Mouse (Mus musculus): ENCODE data around the gene Alpl. TPM values are rescaled to one million over a fixed set of nuclear protein-coding genes. Genes with fewer than 3 reads are reported as not detected.

The Alpl gene
- polyA plus RNA-seq, 1 experiment from 2014 or later, result 5.1 TPM

DNA sequence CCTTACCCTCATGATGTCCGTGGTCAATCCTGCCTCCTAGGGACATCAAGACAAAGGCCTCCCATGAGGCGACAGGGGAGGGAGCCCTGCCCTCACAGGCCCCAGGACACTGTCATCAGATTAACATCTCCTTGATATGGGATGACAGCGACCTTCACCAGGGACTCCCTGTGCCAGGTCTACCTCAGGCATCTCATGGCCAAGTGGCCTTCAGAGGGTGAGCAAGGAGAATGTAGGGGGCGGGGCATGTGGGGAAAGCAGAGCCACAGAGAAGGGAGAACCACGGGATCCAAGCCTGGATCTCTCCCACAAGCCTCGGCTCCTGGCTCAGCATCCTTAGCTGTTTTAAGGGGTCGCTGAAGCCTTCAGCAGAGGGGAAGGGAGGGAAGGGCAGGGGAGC, 52.4 kb downstream of the Alpl start:
- no peak overlapping the region for H3K4me3 ChIP-seq
- WGBS, result 73% methylated on average over 7 of the region's 7 CpGs
- H3K9me3 ChIP-seq (replicated peaks), result no peaks in the 10 kb centered on the region
- H3K27me3 ChIP-seq (ENCODE audit: low read depth, poor library complexity, severe bottlenecking), result no peaks in the 10 kb centered on the region
- H3K27ac ChIP-seq, result no peak overlapping the region
- DNase-seq (ENCODE audit: low spot score), result no peak
- peaks cover 11% of the 10 kb centered on the region for H3K4me1 ChIP-seq
- no peaks in the 10 kb centered on the region for H3K36me3 ChIP-seq

DNA sequence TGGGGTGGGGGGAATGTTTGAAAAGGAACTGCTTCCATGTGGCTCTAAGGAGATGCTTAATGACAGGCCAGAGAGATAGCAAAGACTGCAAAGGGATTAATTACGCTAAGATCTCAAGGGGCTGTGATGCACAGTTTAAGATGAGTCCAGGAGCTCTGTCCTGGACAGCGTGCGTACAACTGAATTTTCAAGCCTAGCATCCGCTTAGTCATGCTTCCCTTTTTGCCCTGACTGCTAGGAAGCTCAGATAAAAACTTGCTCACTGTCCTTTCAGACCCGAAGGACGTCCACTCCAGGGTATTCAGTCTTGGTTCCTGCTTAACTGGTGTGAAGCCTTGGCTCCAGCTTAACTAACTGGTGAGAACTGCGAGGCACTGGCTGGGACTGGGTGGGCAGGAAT, 55.8 kb downstream of the Alpl start:
- DNase-seq (ENCODE audit: low spot score), result no peak
- H3K27ac ChIP-seq, result no peak overlapping the region
- no peak overlapping the region for H3K4me3 ChIP-seq
- no peaks in the 10 kb centered on the region for H3K36me3 ChIP-seq
- no peaks in the 10 kb centered on the region for H3K27me3 ChIP-seq (ENCODE audit: low read depth, poor library complexity, severe bottlenecking)
- peaks cover 23% of the 10 kb centered on the region for H3K4me1 ChIP-seq
- H3K9me3 ChIP-seq (replicated peaks), result no peaks in the 10 kb centered on the region
- WGBS, result 90% methylated on average over 7 of the region's 7 CpGs

DNA sequence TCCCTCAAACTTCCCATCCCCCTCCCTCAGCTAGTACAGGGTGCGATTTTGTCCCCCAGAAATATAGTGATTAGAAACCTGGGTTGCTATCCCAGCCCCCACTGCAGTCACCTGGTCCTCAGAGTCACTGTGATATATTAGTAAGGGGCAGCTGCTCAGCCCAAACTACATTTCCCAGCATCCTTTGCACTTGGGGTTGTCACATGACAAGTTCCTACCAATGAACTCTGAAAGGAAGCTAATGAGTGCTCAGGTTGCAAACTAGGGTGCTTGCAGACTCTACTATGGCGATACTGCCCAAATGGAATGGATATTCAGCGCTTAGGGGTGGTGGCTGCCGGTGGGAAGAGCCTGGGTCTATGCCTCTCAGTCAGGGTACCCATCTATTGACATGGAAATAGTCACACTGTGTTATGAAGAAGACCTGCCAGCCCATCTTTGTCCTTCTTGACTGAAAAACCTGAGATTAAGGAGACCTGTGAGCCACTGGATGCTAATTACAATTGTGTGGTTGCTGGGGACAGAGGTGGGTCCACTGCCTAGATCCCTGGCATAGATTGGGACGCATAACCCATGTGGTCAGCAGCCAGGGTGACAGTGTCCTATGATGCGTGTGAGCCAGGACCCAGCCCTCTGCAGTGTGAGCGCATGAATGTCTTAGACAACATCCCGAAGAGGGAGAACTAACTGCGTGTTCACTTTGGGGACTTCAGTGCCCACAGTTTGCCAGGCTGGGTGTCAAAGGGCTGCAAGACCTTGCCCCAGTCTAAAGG, 56.8 kb downstream of the Alpl start:
- no peak for DNase-seq (ENCODE audit: low spot score)
- H3K36me3 ChIP-seq, result no peaks in the 10 kb centered on the region
- no peaks in the 10 kb centered on the region for H3K9me3 ChIP-seq (replicated peaks)
- WGBS, result 51% methylated on average over 9 of the region's 9 CpGs
- peak overlapping the region; percentile 27; the same call in 1 of the 2 replicates for H3K4me3 ChIP-seq
- 0 out of 2 replicates have a peak overlapping the region, but pooled peaks have one; percentile 25 for H3K27ac ChIP-seq
- no peaks in the 10 kb centered on the region for H3K27me3 ChIP-seq (ENCODE audit: low read depth, poor library complexity, severe bottlenecking)
- H3K4me1 ChIP-seq, result peaks cover 23% of the 10 kb centered on the region

DNA sequence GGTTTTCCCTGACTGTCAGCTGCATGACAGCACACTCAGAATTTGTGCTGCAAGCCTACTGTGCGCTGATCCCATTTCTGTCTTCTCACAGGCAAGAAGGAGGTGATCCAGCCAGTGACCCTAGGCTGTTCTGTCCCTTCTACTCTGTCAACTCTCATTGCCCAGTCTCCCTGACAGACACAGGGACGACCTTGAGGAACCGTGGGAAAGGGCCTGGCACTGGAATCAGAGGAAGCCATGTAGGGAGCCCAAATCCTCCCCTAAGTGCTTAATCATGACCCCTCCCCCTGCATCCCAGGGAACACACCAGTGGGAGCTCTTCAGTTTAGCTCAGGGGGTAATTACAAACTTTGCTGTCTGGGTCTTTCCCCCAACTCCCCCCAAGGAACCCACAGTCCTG, 58.4 kb downstream of the Alpl start:
- WGBS, result 65% methylated on average over 3 of the region's 3 CpGs
- H3K27ac ChIP-seq, result no peak overlapping the region
- DNase-seq (ENCODE audit: low spot score), result no peak
- H3K9me3 ChIP-seq (replicated peaks), result no peaks in the 10 kb centered on the region
- H3K4me3 ChIP-seq, result no peak overlapping the region
- peaks cover 23% of the 10 kb centered on the region for H3K4me1 ChIP-seq
- no peaks in the 10 kb centered on the region for H3K36me3 ChIP-seq
- no peaks in the 10 kb centered on the region for H3K27me3 ChIP-seq (ENCODE audit: low read depth, poor library complexity, severe bottlenecking)

DNA sequence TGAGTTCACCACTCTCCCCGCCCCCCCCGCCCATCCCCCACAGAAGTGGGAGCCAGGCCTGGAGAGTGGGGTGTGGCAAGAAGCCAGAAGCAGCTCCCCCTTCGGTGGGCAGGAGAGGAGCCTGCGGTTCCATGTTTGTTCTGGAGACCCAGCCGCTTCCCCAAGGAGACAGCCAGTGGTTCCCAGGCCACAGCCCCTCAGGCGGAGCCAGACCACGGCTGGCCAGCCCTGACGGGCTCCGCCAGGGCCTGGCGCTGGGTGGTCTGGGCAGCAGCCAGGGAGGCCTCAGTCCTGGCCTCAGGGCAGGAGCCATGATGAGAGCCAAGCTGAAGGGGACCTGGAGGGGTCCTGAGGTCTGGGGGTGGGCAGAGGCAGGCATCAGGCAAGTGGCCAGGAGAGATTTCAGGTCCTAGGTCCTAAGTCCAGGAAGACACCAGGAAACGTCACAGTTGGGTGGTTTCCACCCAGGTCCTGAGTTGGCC, 59.9 kb downstream of the Alpl start:
- Histone ChIP-seq H3K27me3 (ENCODE audit: low read depth, poor library complexity, severe bottlenecking) (peaks cover 11% of the 10 kb centered on the region; the same call in 1 of the 2 replicates), H3K9me3 (replicated peaks) (no peaks in the 10 kb centered on the region), H3K4me3 (no peak overlapping the region), H3K27ac (peak overlapping the region; percentile 16), H3K4me1 (peaks cover 23% of the 10 kb centered on the region), H3K36me3 (no peaks in the 10 kb centered on the region)
- DNase-seq (ENCODE audit: low spot score), result no peak
- 57% methylated on average over 11 of the region's 11 CpGs for WGBS

DNA sequence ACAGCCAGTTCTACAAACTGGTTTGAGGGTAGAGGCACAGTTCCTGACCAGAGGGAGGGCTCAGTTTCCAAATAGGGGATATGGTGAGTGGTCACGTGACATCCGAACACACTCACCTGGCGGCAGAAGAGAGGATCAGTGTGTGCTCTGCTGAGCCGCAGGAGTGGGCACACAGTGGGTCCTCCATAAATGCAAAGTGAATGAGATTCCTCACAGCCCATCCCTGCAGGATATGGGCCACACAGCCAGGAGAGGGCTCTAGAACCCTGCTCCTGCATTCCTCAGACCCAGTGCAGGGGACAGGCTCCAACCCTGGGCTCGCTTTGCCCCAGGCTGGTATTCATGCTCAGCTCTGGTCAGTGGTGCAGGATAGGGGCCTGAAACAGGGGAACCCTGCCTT, 62.7 kb downstream of the Alpl start:
- peaks cover 36% of the 10 kb centered on the region for H3K27me3 ChIP-seq (ENCODE audit: low read depth, poor library complexity, severe bottlenecking)
- no peak for DNase-seq (ENCODE audit: low spot score)
- H3K4me1 ChIP-seq, result peaks cover 24% of the 10 kb centered on the region
- WGBS, result 64% methylated on average over 5 of the region's 5 CpGs
- no peak overlapping the region for H3K27ac ChIP-seq
- H3K4me3 ChIP-seq, result no peak overlapping the region
- H3K9me3 ChIP-seq (replicated peaks), result no peaks in the 10 kb centered on the region
- no peaks in the 10 kb centered on the region for H3K36me3 ChIP-seq

DNA sequence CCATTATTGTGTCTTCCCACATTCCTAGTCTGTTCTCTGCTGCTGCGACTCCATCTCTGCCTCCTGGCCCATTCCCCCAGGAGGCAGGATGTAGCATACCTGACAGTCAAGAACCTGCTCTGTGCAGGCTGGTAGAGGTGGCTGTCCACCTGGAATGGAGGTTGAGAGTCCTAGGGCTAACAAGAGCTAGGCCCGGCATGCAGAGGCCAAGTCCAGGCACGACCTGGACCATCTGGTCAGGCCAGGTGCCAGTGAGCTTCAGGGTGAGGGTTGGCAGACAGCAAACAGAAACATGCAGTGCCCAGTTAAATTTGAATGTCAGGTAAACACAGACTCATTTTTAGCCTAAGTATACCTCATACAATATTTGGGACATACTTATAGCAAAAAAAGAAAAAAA, 63.2 kb downstream of the Alpl start:
- H3K9me3 ChIP-seq (replicated peaks), result no peaks in the 10 kb centered on the region
- WGBS, result 73% methylated on average over 3 of the region's 3 CpGs
- no peak for DNase-seq (ENCODE audit: low spot score)
- no peaks in the 10 kb centered on the region for H3K36me3 ChIP-seq
- H3K4me1 ChIP-seq, result peaks cover 26% of the 10 kb centered on the region
- H3K27ac ChIP-seq, result no peak overlapping the region
- peaks cover 41% of the 10 kb centered on the region for H3K27me3 ChIP-seq (ENCODE audit: low read depth, poor library complexity, severe bottlenecking)
- no peak overlapping the region for H3K4me3 ChIP-seq

DNA sequence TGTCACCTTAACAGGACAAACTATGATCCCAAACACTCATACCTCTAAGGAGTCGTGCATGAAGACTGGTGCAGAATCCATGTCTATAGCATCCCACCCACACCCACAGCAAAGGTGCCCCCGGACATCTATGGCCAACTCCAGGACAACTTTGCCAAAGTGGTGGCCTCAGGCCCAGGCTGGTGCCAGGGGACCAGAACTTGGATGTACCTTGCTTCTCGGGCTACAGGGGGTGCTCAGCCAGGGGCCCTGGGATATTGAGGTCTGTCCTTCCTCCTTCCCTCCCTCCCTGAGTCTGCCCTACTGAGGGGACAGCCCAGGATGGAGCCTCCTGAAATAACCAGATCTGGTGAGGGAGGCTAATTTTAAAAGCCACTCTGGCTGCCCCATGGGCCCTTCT, 63.8 kb downstream of the Alpl start:
- Histone ChIP-seq H3K4me3 (no peak overlapping the region), H3K27me3 (ENCODE audit: low read depth, poor library complexity, severe bottlenecking) (peaks cover 47% of the 10 kb centered on the region), H3K9me3 (replicated peaks) (no peaks in the 10 kb centered on the region), H3K36me3 (no peaks in the 10 kb centered on the region), H3K4me1 (peaks cover 30% of the 10 kb centered on the region), H3K27ac (no peak overlapping the region)
- WGBS, result 79% methylated on average over 3 of the region's 3 CpGs
- DNase-seq (ENCODE audit: low spot score), result no peak

DNA sequence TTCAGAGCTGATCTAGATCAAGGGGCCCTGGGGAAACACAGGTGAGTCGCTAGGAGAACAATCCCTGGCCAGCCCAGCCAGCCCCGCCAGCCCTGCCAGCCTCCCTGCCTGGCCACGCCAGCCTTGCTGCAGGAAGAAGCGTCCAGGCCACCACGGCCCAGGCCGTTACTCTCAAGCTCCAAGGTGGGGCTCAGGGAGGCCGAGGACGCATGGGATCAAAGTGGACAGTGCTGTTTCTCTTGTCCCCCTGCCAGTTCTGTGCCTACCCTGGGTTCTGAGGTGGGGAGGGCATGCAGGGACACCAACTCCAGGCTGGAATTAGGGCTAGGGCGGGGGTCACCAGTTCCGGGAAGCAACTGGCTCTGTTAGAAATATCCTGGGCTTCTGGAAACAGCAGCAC, 64.3 kb downstream of the Alpl start:
- no peak for DNase-seq (ENCODE audit: low spot score)
- peaks cover 35% of the 10 kb centered on the region for H3K4me1 ChIP-seq
- peak overlapping the region; percentile 9; the same call in 1 of the 2 replicates for H3K27ac ChIP-seq
- H3K27me3 ChIP-seq (ENCODE audit: low read depth, poor library complexity, severe bottlenecking), result peaks cover 52% of the 10 kb centered on the region
- no peak overlapping the region for H3K4me3 ChIP-seq
- H3K9me3 ChIP-seq (replicated peaks), result no peaks in the 10 kb centered on the region
- H3K36me3 ChIP-seq, result no peaks in the 10 kb centered on the region
- WGBS, result 72% methylated on average over 10 of the region's 10 CpGs

DNA sequence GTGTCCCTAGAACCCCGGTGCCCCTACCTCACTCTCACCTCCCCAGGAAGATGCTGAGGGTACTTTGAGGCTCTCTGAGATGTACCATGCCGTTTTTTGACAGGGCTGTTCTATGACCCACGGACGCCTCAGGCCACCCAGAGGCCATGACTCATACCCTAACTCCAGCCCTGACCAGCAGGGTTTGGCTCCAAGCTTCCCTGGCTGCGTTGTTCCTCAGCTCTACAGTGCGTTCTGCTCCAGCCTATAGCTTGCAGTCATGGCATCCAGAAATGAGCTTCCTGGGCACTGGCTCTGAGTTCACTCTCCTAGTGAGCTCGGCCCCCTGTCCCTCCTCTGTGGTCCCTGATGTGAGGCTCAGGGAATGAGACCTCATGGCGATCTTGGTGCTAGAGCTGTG, 65.4 kb downstream of the Alpl start:
- H3K4me1 ChIP-seq, result peaks cover 33% of the 10 kb centered on the region
- H3K4me3 ChIP-seq, result no peak overlapping the region
- H3K36me3 ChIP-seq, result no peaks in the 10 kb centered on the region
- no peaks in the 10 kb centered on the region for H3K9me3 ChIP-seq (replicated peaks)
- H3K27me3 ChIP-seq (ENCODE audit: low read depth, poor library complexity, severe bottlenecking), result peaks cover 59% of the 10 kb centered on the region
- 84% methylated on average over 8 of the region's 8 CpGs for WGBS
- no peak overlapping the region for H3K27ac ChIP-seq
- no peak for DNase-seq (ENCODE audit: low spot score)

DNA sequence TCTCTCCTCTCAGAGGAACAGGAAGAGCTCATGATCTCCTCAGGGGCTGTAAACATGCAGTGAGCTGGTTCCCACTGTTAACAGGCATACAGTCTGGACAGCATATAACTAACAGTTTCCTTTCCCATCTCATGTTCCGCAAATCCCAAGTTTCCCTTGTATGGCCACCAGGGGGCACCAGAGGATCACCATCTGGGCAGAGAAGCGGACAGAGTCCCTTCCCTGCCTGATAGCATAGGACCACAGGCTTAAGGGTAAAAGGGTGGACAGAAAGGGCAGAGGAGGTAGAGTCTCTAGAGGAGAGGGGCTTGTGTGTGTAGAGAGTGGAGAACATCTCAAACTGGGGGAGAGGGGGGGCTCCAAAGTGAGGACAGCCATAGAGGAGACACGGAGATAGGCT, 66.0 kb downstream of the Alpl start:
- Histone ChIP-seq H3K36me3 (no peaks in the 10 kb centered on the region), H3K4me1 (peaks cover 36% of the 10 kb centered on the region), H3K27me3 (ENCODE audit: low read depth, poor library complexity, severe bottlenecking) (peaks cover 59% of the 10 kb centered on the region), H3K4me3 (no peak overlapping the region), H3K27ac (no peak overlapping the region), H3K9me3 (replicated peaks) (no peaks in the 10 kb centered on the region)
- DNase-seq (ENCODE audit: low spot score), result peak; percentile 97
- WGBS, result 22% methylated on average over 3 of the region's 3 CpGs

DNA sequence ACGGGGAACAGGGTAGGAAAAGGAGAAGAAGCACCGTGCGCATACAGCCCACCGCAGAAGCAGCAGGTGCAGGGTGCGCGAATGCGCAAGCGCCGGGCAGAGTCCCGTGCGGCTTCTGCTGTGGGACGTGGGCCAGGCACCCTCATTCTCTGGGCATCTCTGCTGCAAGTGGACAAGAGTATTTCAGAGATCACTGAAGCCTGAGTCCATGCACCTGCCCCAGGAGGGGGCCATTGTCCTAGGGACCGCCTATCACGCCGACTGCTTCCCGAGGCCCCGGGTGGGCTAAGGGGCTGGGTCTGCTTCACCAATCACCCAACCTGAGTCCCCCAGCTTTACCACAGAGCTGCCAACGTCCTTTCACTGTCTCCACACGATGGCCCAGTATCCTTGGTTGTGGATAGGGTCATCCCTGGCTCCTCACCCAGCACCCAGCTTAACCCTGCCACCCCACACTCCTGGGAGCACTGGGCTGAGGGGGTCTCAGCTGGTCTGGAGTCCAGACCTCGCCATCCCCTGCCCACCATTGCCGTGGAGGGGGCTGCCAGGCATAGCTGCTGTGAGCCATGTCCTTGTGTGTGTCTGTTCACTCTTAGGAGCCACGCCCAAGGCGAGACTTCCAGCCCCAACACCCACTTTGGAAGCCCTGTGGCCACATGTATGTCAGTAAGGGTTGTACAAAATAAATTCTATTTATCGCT, 66.9 kb downstream of the Alpl start:
- DNase-seq (ENCODE audit: low spot score), result no peak
- Histone ChIP-seq H3K27ac (no peak overlapping the region), H3K4me1 (peaks cover 42% of the 10 kb centered on the region), H3K9me3 (replicated peaks) (no peaks in the 10 kb centered on the region), H3K4me3 (peak overlapping the region; percentile 33), H3K27me3 (ENCODE audit: low read depth, poor library complexity, severe bottlenecking) (peaks cover 67% of the 10 kb centered on the region), H3K36me3 (no peaks in the 10 kb centered on the region)
- WGBS, result 24% methylated on average over 24 of the region's 24 CpGs

DNA sequence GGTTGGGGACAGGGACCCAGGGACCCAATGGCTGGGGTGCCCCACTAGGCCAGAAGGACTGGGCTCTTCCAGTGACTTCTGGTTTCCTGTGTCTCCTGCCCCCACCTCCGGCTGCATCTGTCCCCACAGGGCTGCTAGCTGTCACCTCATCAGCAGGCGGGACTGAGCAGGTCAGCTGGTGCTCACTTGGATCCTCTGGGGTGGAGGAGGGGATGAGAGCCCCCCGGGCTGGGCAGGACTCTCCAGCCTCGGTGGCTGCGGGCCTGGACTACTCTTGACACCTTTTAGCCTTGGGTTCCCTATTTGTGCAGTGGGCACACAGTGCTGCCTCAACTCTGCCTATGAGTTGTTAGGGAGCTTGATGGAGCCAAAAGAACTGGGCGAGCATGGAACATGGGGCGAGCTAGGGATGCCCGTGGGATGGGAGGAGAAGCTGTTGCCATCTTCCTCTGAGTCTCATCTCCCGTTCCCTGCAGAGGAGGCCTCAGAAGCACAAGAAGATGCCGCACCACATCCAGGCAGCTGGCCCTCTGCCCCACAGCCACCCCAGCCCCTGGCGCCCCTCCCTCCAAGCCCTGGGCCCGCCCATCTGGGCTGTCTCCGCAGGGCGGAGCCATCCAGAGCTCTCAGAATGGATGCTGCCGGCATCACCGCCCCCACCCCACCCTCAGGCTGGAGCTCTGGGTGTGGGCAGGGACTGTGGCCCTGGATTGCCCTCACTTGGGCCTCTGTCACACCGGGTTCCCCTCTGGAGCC, 67.6 kb downstream of the Alpl start:
- Histone ChIP-seq H3K27ac (no peak overlapping the region), H3K4me1 (peaks cover 50% of the 10 kb centered on the region), H3K36me3 (no peaks in the 10 kb centered on the region), H3K27me3 (ENCODE audit: low read depth, poor library complexity, severe bottlenecking) (peaks cover 74% of the 10 kb centered on the region), H3K9me3 (replicated peaks) (no peaks in the 10 kb centered on the region), H3K4me3 (peak overlapping the region; percentile 33)
- DNase-seq (ENCODE audit: low spot score), result no peak
- 5% methylated on average over 17 of the region's 17 CpGs for WGBS
